Mouse (Mus musculus) G1E (cell line): ENCODE measurements around the gene Filip1l.

Experiments
- CTCF ChIP-seq: IDR thresholded peaks from 2 replicates; pipeline ENCODE4 v1.5.1; 2012; ENCODE audit warnings: low read depth, low read length, inconsistent platforms, mixed read lengths
- GATA1 ChIP-seq: IDR thresholded peaks from 2 replicates; pipeline ENCODE4 v1.6.1; 2012; ENCODE audit warnings: borderline replicate concordance, low read length, inconsistent platforms, mixed read lengths
- GATA2 ChIP-seq: IDR thresholded peaks from 2 replicates; pipeline ENCODE4 v1.6.1; 2012; ENCODE audit warnings: low read depth, low read length, inconsistent platforms, borderline replicate concordance
- POLR2AphosphoS5 ChIP-seq: IDR thresholded peaks from 2 replicates; pipeline ENCODE4 v1.6.1; 2012; ENCODE audit warnings: low read depth, low read length, inconsistent platforms; ENCODE audit not compliant: insufficient replicate concordance
- TAL1 ChIP-seq: conservative IDR thresholded peaks from 2 replicates; pipeline ENCODE4 v1.6.1; 2012; ENCODE audit warnings: low read depth, low read length, inconsistent platforms, mixed read lengths

- TF ChIP-seq CTCF (no peak), GATA1 (no peak), TAL1 (no peak), POLR2AphosphoS5 (no peak), GATA2 (no peak)
These were observed 63.2 kb downstream of the Filip1l start for GRCm38 (mm10) chr16:57416049-57416448.
